ENCODE assay signal across 13 mouse cellular contexts in genomic region chr5:131165681-131166080, GRCm38 (mm10).
DNase-seq lines count a peak whose midpoint lies in the region; ATAC-seq lines count a peak whose summit lies in the region.
"Had no signal": no experiment of that assay in that cellular context is flagged by ENCODE, and none has a peak within 500 bp of the region (broad histone marks: within the 10 kb centered on the region; RNA-seq: fewer than 3 reads in every experiment).

No protein-coding gene starts in this region.

- ATAC-seq in activated CD4-positive, CD25-positive, alpha-beta regulatory T cell, adult 4 months = no peak
- ATAC-seq: forebrain, embryonic 15.5 days; intestine, postnatal 0 days had no signal

- DNase-seq in gastrocnemius, postnatal 25 days = peak; percentile 38
- DNase-seq in gastrocnemius, postnatal 36 days = no peak
- peak; percentile 3 for DNase-seq in urinary bladder, postnatal 14 days (ENCODE audit: low spot score)
- no peak for DNase-seq in urinary bladder, postnatal 10 days (ENCODE audit: low spot score)
- peak; percentile 61 for DNase-seq in layer of hippocampus, adult 9-11 months
- no peak for DNase-seq in testis, postnatal 10 days (ENCODE audit: low spot score)
- DNase-seq: gastrocnemius, postnatal 14 days; heart, postnatal 36 days; left cerebral cortex, postnatal 4 days; thymus, postnatal 36 days had no signal

- intact Hi-C loops in gastrocnemius, postnatal 36 days (cut with DNase I) = loop anchor here (10.0 kb wide), 1 partner anchor 149 kb away; no protein-coding TSS in a partner anchor

Comparison
In these comparisons a context has a peak if more than half of its experiments do, and no peak if none do; other contexts are left out.
1. DNase-seq: peak in gastrocnemius, postnatal 25 days (single experiment), urinary bladder, postnatal 14 days (single experiment) and layer of hippocampus, adult 9-11 months (single experiment); none in gastrocnemius, postnatal 36 days (0 of 2), urinary bladder, postnatal 10 days (single experiment) and testis, postnatal 10 days (single experiment).